Mouse (Mus musculus) gastrocnemius, adult 2 months (tissue): Measurements from ENCODE around the gene Cdc42ep5. TPM values are rescaled to one million over a fixed set of nuclear protein-coding genes. Genes with fewer than 3 reads are reported as not detected.
A peak's percentile ranks its signal among the peaks of the same experiment; 100 is the strongest.

Experiments
- DNase-seq: peaks from one replicate; pipeline ENCODE4 v3.0.0; 2022
- H3K27ac ChIP-seq: fragments of 200-600 bp; 2 replicates; pipeline ENCODE4 v1.8.1; 2022; ENCODE audit warnings: mild to moderate bottlenecking
- H3K4me3 ChIP-seq: fragments of 200-600 bp; 2 replicates; pipeline ENCODE4 v1.8.1; 2022; ENCODE audit warnings: mild to moderate bottlenecking, moderate library complexity
- CTCF ChIP-seq: fragments of 200-600 bp; IDR thresholded peaks from 2 replicates; pipeline ENCODE4 v1.8.1; 2022; ENCODE audit warnings: antibody characterized with exemption, mild to moderate bottlenecking, moderate library complexity
- intact Hi-C: fragments of 180-260 bp; cut with DNase I; formaldehyde crosslinking; loops from one replicate; pipeline ENCODE4 v1.15.1; 2025
- total RNA-seq, 2 experiments: library from RNA; stranded (reverse); gene quantifications; 2 replicates each; pipeline ENCODE4 v1.2.3; 2021

Gene Cdc42ep5
- total RNA-seq, 2 experiments from 2014 or later: 1.4 to 2.0 TPM

- DNase-seq: no peak
- TF ChIP-seq CTCF: no peak
- intact Hi-C loops: no loop called here
- Histone ChIP-seq H3K27ac (peak overlapping the region; percentile 43; the same call in 1 of the 2 replicates), H3K4me3 (peak overlapping the region; percentile 59)
Observed at GRCm38 (mm10) chr7:4119976-4120921, 44.4 kb downstream of the Cdc42ep5 start.

GRCm38 (mm10) chr7:4119344-4119902 lies 45.2 kb downstream of the Cdc42ep5 start, which contains the start of gene Ttyh1:
Gene Ttyh1 (plus strand): TSS chr7:4119408.
- intact Hi-C loops: no loop called here
- DNase-seq: peak; percentile 28
- peak within 1 kb of the TSS; percentile 59 for H3K4me3 ChIP-seq
- peak; percentile 78 for TF ChIP-seq CTCF
- H3K27ac ChIP-seq: peak within 1 kb of the TSS; percentile 43

DNA sequence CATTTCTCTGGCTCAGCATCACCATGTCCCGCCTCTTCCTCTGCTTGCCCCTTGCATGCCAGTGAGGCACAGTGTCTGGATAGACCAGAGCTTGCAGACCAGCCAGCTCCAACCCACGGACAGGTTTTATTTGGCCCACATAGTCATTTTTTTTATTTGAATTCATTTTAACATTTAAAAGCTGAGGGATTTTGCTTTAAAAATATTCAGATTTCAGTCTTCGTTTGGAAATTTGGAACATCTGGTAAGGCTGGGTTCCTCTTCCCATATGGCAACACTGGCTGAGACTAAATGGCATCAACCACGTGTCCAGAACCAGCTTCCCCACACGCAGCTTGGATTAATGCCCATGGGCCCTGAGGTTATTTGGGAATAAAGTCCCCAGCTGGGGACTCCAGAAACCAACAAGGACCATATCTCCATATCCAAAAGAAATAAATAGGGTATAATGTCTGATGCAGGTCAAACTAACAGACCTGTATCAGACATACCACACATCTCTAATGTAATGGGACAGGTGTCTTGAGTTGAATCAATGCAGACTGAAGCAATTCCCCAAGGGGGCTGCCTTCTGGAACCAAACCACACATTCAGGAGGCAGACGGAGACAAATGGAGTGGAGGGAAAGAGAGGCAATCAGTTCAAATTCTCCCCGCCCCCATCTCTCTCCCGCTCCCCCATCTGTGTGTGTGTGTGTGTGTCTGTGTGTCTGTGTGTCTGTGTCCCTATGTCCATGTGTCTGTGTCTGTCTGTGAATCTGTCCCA lies 47.4 kb downstream of the Cdc42ep5 start:
- H3K4me3 ChIP-seq: no peak overlapping the region
- DNase-seq: no peak
- intact Hi-C loops: no loop called here
- no peak for TF ChIP-seq CTCF
- no peak overlapping the region for H3K27ac ChIP-seq

DNA sequence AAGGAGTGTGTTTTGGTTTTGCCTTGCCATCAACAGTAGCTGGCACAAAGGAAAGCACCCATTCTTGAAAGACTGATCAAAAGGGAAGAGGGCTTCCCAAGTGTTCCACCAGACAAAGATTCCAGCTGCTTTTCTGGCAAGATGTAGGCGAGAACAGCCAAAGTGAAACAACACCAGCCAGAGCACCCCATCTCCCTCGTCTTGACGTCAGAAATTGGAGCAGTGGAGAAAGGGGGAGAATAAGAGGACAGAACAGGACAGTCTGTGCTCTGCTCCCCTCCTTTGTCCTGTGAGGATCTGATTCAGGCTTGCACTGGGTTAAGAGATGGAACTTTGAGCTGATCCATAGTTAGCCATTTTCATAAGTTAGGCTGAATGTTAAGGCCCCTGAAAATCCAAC lies 52.9 kb downstream of the Cdc42ep5 start:
- DNase-seq: no peak
- Histone ChIP-seq H3K27ac (no peak overlapping the region), H3K4me3 (no peak overlapping the region)
- no peak for TF ChIP-seq CTCF
- intact Hi-C loops: no loop called here

GRCm38 (mm10) chr7:4103411-4103810 lies 61.2 kb downstream of the Cdc42ep5 start:
- TF ChIP-seq CTCF: peak; percentile 71
- no peak overlapping the region for H3K27ac ChIP-seq
- intact Hi-C loops: loop anchor here (10.0 kb wide), 1 partner anchor 321 kb away; no protein-coding TSS in a partner anchor
- no peak overlapping the region for H3K4me3 ChIP-seq
- DNase-seq: no peak

Other genes with a start within 250 kb of the Cdc42ep5 start
- gene Lilra6, start 249.4 kb downstream of the Cdc42ep5 start, total RNA-seq: under 1 TPM; 0.13 to 0.28 TPM
- gene Lair1, start 101.7 kb downstream of the Cdc42ep5 start, total RNA-seq: under 1 TPM; 0.25 to 0.48 TPM
- 1 to 10 TPM; 1.8 to 4.7 TPM for gene Ttyh1, start 45.5 kb downstream of the Cdc42ep5 start, total RNA-seq
- 10 to 100 TPM; 44.5 to 45.4 TPM for gene Leng8, start 27.8 kb downstream of the Cdc42ep5 start, total RNA-seq
- 1 to 10 TPM; 2.1 to 2.2 TPM for gene Leng9, start 14.5 kb downstream of the Cdc42ep5 start, total RNA-seq
- gene Lilra5, start 72.9 kb upstream of the Cdc42ep5 start, total RNA-seq: under 1 TPM in 1 of 2 experiments, not detected in 1; 0.14 TPM
- not detected for gene Ncr1, start 172.9 kb upstream of the Cdc42ep5 start, total RNA-seq
- not detected for gene Gp6, start 232.9 kb upstream of the Cdc42ep5 start, total RNA-seq